Mouse (Mus musculus): ENCODE measurements at regions not wholly inside any gene's neighbourhood (a gene's known extent, or its start where the extent isn't known, plus 50 kb on each side); places are given as distances from the start of the nearest gene placed in this dataset.
A peak's percentile ranks its signal among the peaks of the same experiment; 100 is the strongest.

GRCm38 (mm10) chr12:79959540-79960305 lies 153.1 kb downstream of the Zfp36l1 start:
- no peak overlapping the region for H3K9ac ChIP-seq
- ATAC-seq = no peak
- H3K4me1 ChIP-seq (replicated peaks) = peaks cover 10% of the 10 kb centered on the region
- no peak overlapping the region for H3K4me2 ChIP-seq (replicated peaks)
- H3K36me3 ChIP-seq = no peaks in the 10 kb centered on the region
- no peaks in the 10 kb centered on the region for H3K27me3 ChIP-seq (replicated peaks)
- H3K27ac ChIP-seq = no peak overlapping the region
- no peaks in the 10 kb centered on the region for H3K9me3 ChIP-seq
- no peak overlapping the region for H3K4me3 ChIP-seq (replicated peaks)
- 85% methylated on average over 14 of the region's 14 CpGs for WGBS

GRCm38 (mm10) chr12:79957211-79957610 lies 155.6 kb downstream of the Zfp36l1 start:
- H3K36me3 ChIP-seq = no peaks in the 10 kb centered on the region
- H3K4me2 ChIP-seq (replicated peaks) = no peak overlapping the region
- H3K4me1 ChIP-seq (replicated peaks) = peaks cover 5% of the 10 kb centered on the region; the same call in 1 of the 2 replicates
- no peak overlapping the region for H3K9ac ChIP-seq
- WGBS = 78% methylated on average over 4 of the region's 4 CpGs
- H3K9me3 ChIP-seq = no peaks in the 10 kb centered on the region
- no peak for ATAC-seq
- no peaks in the 10 kb centered on the region for H3K27me3 ChIP-seq (replicated peaks)
- H3K27ac ChIP-seq = 0 out of 2 replicates have a peak overlapping the region, but pooled peaks have one; percentile 44
- no peak overlapping the region for H3K4me3 ChIP-seq (replicated peaks)

- no peak overlapping the region for H3K27ac ChIP-seq
- H3K4me2 ChIP-seq (replicated peaks) = no peak overlapping the region
- no peak overlapping the region for H3K9ac ChIP-seq
- no peaks in the 10 kb centered on the region for H3K9me3 ChIP-seq
- ATAC-seq = no peak
- H3K4me3 ChIP-seq (replicated peaks) = no peak overlapping the region
- WGBS = 79% methylated on average over 6 of the region's 6 CpGs
- H3K27me3 ChIP-seq (replicated peaks) = no peaks in the 10 kb centered on the region
- H3K4me1 ChIP-seq (replicated peaks) = peaks cover 5% of the 10 kb centered on the region; the same call in 1 of the 2 replicates
- H3K36me3 ChIP-seq = no peaks in the 10 kb centered on the region
Observed at GRCm38 (mm10) chr12:79956351-79956750, 156.5 kb downstream of the Zfp36l1 start.

DNA sequence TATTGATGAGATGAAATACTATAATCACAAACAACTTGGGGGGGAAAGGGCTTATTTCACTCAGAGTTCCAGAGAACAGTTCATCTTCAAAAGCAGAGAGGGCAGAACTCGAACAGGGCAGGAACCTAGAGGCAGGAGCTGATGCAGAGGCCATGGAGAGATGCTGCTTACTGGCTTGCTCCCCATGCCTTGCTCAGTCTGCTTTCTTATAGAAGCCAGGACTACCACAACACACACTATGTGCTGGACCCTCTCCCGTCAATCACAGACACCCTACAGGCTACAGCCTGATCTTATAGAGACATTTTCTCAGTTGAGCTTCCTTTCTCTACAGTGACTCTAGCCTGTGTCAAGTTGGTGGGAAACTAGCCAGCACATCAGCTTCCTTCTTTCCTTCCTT lies 157.3 kb downstream of the Zfp36l1 start:
- Histone ChIP-seq H3K9ac (no peak overlapping the region), H3K27ac (no peak overlapping the region), H3K4me2 (replicated peaks) (no peak overlapping the region), H3K9me3 (no peaks in the 10 kb centered on the region), H3K4me1 (replicated peaks) (peaks cover 7% of the 10 kb centered on the region; the same call in 1 of the 2 replicates), H3K36me3 (no peaks in the 10 kb centered on the region), H3K27me3 (replicated peaks) (no peaks in the 10 kb centered on the region), H3K4me3 (replicated peaks) (no peak overlapping the region)
- ATAC-seq = no peak
- WGBS = 90% methylated on average over 2 of the region's 2 CpGs

DNA sequence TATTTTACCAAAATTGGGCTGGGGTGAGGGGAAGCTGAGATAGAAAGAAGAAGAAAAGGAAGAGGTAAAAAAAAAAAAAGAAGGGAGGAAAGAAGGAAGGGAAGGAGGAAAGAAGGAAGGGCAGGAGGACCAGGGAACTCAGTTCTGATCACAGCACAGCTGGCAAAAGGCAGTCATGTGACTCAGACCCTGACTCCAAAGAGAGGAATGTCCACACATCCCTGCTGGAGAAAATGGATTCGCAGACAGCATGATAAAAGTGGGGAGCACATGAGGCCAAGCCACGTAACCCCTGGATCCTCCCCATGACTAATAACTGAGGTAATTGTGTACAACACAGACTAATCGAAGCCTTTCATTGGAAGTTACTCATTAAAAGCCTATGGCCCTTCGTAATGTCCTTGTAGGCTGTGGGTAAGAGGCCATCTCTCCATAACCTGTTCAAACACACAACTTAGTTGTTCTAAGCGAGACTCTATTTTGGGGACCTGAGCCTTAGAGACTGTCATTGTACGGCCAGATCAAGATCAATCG lies 162.2 kb downstream of the Zfp36l1 start:
- H3K9ac ChIP-seq = no peak overlapping the region
- H3K4me1 ChIP-seq (replicated peaks) = peaks cover 32% of the 10 kb centered on the region
- H3K9me3 ChIP-seq = no peaks in the 10 kb centered on the region
- no peaks in the 10 kb centered on the region for H3K27me3 ChIP-seq (replicated peaks)
- WGBS = 83% methylated on average over 7 of the region's 7 CpGs
- no peak overlapping the region for H3K27ac ChIP-seq
- no peak for ATAC-seq
- no peak overlapping the region for H3K4me3 ChIP-seq (replicated peaks)
- H3K36me3 ChIP-seq = no peaks in the 10 kb centered on the region
- H3K4me2 ChIP-seq (replicated peaks) = no peak overlapping the region

DNA sequence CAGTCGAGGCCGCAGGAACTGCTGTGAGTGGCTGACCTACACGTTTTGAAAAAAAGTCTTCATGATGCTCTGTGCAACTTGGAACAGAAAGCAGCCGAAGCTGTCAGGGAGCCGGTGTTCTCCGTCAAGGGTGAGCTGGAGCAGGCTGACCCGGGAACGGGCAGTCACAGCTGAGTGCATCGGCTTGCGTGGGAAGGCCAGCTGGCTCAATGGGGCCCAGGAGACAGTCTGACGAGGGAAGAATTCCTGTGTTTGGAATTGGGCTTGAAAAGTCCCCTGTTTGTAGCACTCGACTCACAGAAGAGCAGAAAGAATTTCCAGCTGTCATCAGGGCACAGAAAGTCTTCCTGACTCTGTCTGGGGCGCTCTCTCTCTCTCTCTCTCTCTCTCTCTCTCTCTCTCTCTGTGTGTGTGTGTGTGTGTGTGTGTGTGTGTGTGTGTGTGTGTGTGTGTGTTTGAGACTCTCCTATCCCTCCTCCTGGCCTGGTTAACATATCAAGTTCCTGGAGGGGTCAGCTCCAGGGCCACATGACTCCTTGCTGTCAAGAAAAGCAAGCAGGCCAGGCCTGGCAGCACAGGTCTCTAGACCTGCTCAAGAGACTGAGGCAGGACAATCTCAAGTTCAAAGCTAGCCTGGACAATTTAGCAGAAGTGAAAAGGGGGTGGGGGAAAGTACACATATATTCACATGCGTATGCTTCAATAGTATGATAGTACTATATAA lies 163.6 kb downstream of the Zfp36l1 start:
- Histone ChIP-seq H3K4me2 (replicated peaks) (no peak overlapping the region), H3K4me3 (replicated peaks) (no peak overlapping the region), H3K27me3 (replicated peaks) (no peaks in the 10 kb centered on the region), H3K27ac (peak overlapping the region; percentile 88), H3K9me3 (no peaks in the 10 kb centered on the region), H3K36me3 (no peaks in the 10 kb centered on the region), H3K9ac (no peak overlapping the region), H3K4me1 (replicated peaks) (peaks cover 46% of the 10 kb centered on the region)
- peak; percentile 75 for ATAC-seq
- 30% methylated on average over 14 of the region's 14 CpGs for WGBS

- peaks cover 60% of the 10 kb centered on the region for H3K4me1 ChIP-seq (replicated peaks)
- H3K9me3 ChIP-seq = no peaks in the 10 kb centered on the region
- H3K36me3 ChIP-seq = no peaks in the 10 kb centered on the region
- no peak overlapping the region for H3K4me3 ChIP-seq (replicated peaks)
- WGBS = 90% methylated on average over 4 of the region's 4 CpGs
- no peak for ATAC-seq
- H3K27me3 ChIP-seq (replicated peaks) = no peaks in the 10 kb centered on the region
- H3K9ac ChIP-seq = no peak overlapping the region
- no peak overlapping the region for H3K4me2 ChIP-seq (replicated peaks)
- no peak overlapping the region for H3K27ac ChIP-seq
Observed at GRCm38 (mm10) chr12:79947574-79947973, 165.2 kb downstream of the Zfp36l1 start.

GRCm38 (mm10) chr12:79946777-79947176 lies 166.0 kb downstream of the Zfp36l1 start:
- no peaks in the 10 kb centered on the region for H3K9me3 ChIP-seq

GRCm38 (mm10) chr12:79945899-79946298 lies 166.9 kb downstream of the Zfp36l1 start:
- H3K9ac ChIP-seq = no peak overlapping the region
- WGBS = 79% methylated on average over 4 of the region's 4 CpGs
- no peaks in the 10 kb centered on the region for H3K27me3 ChIP-seq (replicated peaks)
- H3K9me3 ChIP-seq = no peaks in the 10 kb centered on the region
- no peak for ATAC-seq
- no peaks in the 10 kb centered on the region for H3K36me3 ChIP-seq
- peaks cover 64% of the 10 kb centered on the region for H3K4me1 ChIP-seq (replicated peaks)
- no peak overlapping the region for H3K4me2 ChIP-seq (replicated peaks)
- H3K4me3 ChIP-seq (replicated peaks) = no peak overlapping the region
- peak overlapping the region; percentile 91 for H3K27ac ChIP-seq

More at GRCm38 (mm10) chr12:79946777-79947176, 166.0 kb downstream of the Zfp36l1 start:
- 89% methylated on average over 10 of the region's 10 CpGs for WGBS
- peaks cover 64% of the 10 kb centered on the region for H3K4me1 ChIP-seq (replicated peaks)
- no peak overlapping the region for H3K4me2 ChIP-seq (replicated peaks)
- H3K27me3 ChIP-seq (replicated peaks) = no peaks in the 10 kb centered on the region
- no peak for ATAC-seq
- no peak overlapping the region for H3K9ac ChIP-seq
- no peak overlapping the region for H3K27ac ChIP-seq
- no peak overlapping the region for H3K4me3 ChIP-seq (replicated peaks)
- no peaks in the 10 kb centered on the region for H3K36me3 ChIP-seq

GRCm38 (mm10) chr12:79944714-79945493 lies 167.9 kb downstream of the Zfp36l1 start:
- no peak overlapping the region for H3K9ac ChIP-seq
- ATAC-seq = peak; percentile 89
- peaks cover 59% of the 10 kb centered on the region for H3K4me1 ChIP-seq (replicated peaks)

DNA sequence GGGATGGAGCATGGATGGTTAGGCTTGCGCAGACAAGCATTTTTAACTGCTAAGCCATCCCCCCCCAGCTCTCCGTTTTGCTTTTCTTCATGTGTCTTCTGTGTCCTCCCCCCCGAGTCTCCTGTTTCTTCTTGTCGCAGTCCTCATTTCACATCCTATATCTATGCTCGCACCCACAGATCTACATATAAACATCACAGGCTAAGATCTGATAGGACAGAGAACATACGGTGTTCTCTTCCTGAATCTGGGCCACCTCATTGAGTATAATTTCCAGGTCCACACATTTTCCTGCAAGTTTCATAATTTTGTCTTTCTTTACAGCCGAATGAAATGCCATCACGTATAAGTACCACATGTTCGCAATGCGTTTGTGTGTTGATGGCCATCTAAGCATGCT lies 168.7 kb downstream of the Zfp36l1 start:
- no peak for ATAC-seq
- peak overlapping the region; percentile 91 for H3K27ac ChIP-seq
- H3K9ac ChIP-seq = no peak overlapping the region
- H3K9me3 ChIP-seq = no peaks in the 10 kb centered on the region
- H3K4me3 ChIP-seq (replicated peaks) = no peak overlapping the region
- peaks cover 58% of the 10 kb centered on the region for H3K4me1 ChIP-seq (replicated peaks)
- H3K4me2 ChIP-seq (replicated peaks) = no peak overlapping the region
- no peaks in the 10 kb centered on the region for H3K36me3 ChIP-seq
- 55% methylated on average over 10 of the region's 10 CpGs for WGBS
- H3K27me3 ChIP-seq (replicated peaks) = no peaks in the 10 kb centered on the region

More at GRCm38 (mm10) chr12:79944714-79945493, 167.9 kb downstream of the Zfp36l1 start:
- H3K4me3 ChIP-seq (replicated peaks) = no peak overlapping the region
- peak overlapping the region; percentile 91 for H3K27ac ChIP-seq
- H3K27me3 ChIP-seq (replicated peaks) = no peaks in the 10 kb centered on the region
- H3K4me2 ChIP-seq (replicated peaks) = 0 out of 2 replicates have a peak overlapping the region, but pooled peaks have one; percentile 23
- no peaks in the 10 kb centered on the region for H3K36me3 ChIP-seq
- no peaks in the 10 kb centered on the region for H3K9me3 ChIP-seq
- 6% methylated on average over 6 of the region's 6 CpGs for WGBS
